Mouse (Mus musculus): ENCODE data around the gene Mterf1b.
"Not testable (repeated sequence)": the region's sequence is repeated elsewhere in the genome, so short reads cannot be mapped to it uniquely, and the experiment has no call there.

Gene Mterf1b

DNA sequence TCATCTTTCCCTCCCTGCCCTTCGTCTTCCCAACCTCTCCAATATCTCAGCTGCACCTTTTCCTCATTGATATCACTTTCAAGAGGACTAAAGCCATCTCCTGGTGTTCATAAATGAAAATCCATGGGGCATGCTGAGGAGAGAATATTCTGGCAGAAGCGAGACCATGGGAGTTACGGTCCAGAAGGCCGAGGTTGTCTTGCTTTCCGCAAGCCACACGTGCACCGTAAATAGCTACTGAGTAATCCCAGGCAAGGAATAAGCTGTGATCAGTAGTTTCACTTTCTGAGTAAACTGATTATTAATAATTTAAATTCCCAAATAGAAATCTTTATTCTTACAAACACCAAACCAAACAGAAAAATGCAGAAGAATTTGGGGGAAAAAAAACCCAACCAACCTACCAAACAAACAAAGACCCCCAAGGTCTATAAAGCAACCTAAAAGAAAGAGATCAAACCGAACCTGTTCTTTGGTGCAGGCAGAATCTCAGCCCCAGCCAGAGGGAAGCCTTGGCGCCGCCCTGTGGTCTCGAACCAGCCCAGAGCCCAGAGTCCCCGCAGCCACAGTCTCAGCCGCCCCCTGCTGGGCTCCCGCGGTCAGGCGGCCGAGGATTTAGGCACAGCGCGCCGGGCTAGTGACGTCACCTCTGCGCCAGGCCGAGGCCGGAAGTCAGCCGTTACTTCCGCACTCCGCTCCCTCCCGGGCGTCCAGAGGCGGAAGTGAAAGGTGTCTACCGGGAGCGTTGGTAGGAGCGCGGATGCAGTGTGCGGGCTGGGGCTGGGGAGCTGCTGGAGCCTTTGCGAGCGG is at the start of gene Mterf1b:
TSS of gene Mterf1b (plus strand) at position 697 of the 810 bp plus-strand sequence.
- not testable (repeated sequence) for DNase-seq (ENCODE audit: low spot score in 2 of 2)

DNA sequence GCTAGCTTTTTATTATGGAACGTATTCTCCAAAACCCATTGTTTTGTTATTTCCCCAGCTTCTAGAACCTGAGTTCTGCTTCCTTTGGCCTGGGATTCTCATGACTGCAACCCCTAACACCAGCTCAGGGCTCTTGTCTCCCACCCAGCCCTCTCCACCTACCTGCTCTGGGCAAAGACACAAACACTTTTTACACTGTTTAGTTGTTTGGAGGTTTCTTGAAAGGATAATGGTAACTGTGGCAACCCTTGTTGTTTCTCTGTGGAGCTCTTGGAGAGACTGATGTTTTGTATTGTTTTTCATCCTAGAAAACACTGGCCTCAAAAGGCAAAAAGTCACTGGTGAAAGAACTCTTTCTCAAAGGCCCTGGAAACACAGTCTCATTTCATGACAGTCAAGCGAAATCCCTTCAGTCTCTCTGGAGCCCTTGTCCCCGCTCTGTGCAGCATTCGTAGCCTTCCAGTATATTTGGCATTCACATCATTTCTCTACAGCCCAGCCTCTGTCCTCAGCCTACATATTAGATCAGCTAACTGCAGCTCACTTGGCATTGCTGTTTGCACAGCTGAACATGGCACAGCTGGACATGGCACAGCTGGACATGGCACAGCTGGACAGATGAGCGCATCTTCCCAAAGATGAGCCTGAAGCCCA is 32.6 kb upstream of the Mterf1b start:
- DNase-seq (ENCODE audit: low spot score in 2 of 2), result not testable (repeated sequence)

DNA sequence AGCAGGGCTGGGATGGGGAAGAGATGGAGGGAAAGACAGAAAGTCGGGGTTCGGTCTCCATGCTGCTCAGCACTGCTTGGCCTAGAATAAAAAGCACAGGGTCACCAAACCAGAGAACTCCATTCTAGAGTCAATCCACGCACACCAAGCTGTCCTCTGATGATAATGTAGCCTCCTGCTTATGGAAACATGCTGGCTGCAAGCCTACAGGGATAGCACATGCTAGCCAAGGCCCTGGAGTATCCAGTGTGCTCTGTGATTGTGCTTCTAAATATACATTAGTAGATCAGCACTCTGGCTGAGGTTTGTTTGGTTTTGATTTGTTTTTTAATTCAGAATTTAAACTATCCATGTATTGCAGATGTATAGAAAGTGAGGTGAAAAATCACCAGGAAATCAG is 30.6 kb upstream of the Mterf1b start:
- DNase-seq (ENCODE audit: low spot score in 2 of 2), result no peak

DNA sequence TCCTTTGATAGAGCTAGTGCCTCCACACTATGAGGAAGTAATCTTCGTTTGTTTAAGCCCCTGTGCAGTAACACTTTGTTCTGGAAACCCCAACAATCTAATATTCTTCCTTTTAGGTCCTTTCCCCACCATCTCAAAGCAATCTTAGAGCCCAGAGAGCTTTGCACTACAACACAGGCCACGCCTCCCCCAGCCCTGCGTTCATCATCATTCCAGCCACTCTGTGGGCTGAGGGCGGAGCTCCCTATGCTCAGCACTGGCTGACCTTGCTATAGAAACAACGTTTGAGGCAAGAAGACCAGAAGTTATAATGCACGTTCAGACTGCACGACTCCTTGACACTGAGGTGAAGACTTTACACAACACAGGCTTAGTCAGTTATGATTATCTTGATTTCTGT is 29.7 kb upstream of the Mterf1b start:
- DNase-seq (ENCODE audit: low spot score in 2 of 2), result no peak

DNA sequence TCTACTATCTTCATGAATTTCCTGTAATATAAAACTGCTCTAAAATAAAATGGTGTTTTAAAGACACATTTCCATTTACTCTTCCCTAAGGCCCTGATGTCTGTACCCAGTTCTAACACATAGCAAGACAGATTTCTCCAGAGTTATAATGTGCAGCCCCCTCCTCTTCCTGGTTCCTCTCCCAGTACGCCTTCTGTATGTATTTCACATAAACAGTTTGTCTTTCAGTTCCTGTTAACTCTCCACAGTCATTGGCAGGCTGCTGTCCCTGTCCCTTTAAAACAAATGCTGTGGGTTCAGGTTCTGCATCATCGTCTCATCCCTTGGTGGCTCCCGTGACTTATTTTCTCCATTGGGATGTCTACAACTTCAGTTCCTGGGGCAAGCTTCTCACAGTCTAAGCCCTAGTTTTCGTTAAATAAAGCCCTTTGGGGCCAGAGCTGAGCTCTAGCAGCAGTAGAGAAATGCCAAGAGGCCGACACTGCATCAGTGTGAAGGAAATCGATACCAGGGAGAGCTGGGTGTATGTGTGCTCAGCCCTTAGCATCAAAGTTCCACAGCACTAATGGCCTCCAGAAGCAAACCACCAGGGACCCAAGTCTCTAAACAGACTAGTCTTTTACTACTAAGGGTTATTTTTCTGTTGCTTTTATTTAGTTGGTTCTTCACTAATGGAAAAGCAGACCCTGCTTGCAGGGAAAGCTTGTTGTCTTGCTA is 24.2 kb upstream of the Mterf1b start:
- not testable (repeated sequence) for DNase-seq (ENCODE audit: low spot score in 2 of 2)

DNA sequence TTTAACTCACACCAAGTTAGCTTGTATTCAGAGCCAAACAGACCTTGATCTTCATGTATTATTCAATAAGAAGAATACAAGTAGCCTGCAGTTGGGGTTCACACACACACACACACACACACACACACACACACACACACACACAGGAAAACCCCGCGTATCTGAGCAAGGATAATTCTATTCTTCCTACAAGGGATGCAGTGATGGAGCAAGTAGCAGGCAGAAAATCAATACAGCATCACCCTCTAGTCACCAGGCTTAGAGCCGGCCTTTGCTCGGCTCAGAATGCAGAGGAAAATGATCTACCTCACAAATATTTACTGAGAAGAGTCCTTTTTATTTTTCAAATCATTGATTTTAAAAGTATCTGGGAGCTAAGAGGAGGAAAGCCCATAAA is 23.6 kb upstream of the Mterf1b start:
- not testable (repeated sequence) for DNase-seq (ENCODE audit: low spot score in 2 of 2)

DNA sequence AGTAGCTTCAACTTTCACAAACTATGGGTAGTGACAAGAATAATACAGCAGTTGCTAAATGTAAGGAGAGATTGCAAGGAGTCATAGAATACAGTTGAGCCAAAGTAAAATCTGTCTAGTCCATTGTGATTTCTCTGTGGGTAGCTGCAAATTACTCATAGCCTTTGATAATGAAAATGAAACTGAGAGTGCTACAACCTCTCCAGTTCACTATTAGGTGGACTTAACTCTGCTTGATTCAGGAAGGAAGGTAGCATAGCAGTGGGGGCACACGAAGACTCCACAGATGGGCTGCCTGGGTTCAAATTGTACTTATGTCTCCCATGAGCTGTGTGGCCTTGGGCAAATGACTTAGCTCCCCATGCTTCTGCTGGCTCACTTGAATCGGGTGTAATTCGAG is 15.7 kb upstream of the Mterf1b start:
- not testable (repeated sequence) for DNase-seq (ENCODE audit: low spot score in 2 of 2)

DNA sequence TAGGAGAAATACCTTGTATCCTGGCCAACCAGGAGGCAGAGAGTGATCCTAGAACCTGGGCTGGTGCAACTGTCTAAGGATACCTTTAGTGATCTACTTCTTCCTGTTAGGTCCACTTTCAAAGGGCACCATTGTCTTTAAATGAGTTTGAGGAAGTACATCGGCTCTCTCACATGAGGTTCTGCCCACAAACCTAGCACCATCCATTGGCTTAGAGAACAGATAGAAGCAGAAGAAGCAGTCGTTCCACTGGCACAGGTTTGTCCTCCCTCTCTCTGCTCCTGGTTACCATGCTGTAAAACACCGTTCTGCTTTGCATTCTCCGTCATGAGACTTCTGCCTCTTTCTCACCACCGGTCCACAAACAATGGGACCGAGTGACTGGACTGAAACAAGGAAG is 12.8 kb upstream of the Mterf1b start:
- no peak for DNase-seq (ENCODE audit: low spot score in 2 of 2)

DNA sequence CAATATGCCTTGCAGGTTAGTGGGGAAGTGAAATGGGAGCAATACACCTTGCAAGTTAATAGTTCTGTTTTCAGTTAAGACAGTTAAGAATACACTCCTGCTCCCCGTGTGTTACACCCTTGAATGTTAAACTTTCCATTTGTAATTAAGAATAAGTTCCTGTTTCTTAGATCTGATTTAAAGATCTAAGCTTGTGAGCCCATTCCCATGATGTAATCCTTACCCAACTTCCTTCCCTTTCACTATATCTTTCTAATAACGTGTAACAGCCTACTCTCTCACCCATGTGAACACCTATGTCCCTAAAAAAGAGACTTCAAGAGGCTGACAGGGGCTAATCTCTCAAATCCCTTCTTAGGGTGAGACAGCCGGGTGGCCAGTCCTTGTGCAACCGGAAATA is 5.4 kb upstream of the Mterf1b start:
- DNase-seq (ENCODE audit: low spot score in 2 of 2), result no peak

DNA sequence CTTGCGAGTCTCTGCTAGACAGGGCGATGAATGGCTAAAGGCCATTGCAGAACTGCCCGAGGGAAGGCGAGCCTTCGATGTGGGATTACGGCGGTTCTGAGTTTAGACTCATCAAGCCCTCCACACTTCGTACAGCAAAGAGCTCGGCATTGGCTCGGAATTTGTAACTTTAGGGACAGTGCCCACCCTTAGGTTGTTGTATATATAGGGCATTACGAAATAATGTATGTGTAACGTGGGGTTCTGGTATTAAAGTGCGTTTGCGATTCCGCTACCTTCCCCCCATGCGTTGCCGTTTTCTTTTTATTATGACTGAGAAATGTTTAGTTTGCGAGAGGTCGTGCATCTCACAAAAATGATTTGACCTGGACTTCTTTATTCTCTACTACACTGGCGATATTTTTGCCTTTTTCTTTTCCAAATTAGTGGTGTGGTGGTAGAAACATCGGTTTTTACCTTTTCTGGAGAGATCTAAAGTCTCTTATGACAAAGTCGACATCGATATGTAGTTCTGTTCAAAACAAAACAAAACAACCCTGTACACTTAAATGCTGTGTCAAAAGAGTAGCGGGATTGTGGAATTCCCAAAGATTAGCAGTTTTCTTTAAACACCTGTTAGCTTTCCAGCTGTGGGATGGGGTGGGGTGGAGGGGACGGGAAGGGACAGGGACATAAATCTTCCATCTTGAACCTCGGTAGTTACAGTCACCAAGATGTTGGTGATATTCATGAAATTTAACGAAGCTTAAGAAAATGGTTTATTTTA is 497 bp downstream of the Mterf1b start:
- DNase-seq (ENCODE audit: low spot score in 2 of 2), result not testable (repeated sequence)

DNA sequence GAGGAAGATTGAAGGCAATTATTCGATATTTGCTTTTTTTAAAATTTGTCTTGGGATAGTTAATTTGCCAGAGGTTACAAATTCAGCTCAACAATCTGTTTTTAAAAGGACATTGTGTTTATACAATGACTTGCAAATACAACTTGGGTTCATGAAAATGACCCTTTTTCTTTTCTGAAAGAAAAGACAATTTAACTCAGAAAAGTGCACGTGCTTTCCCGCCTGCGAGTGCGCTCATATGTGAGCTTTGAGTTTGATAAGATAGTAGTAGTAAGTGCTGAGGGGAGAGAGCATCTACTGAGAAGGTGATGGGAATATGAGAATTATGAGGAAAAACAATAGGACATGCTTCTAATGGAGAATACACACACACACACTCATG is 1.1 kb downstream of the Mterf1b start:
- DNase-seq (ENCODE audit: low spot score in 2 of 2), result no peak

DNA sequence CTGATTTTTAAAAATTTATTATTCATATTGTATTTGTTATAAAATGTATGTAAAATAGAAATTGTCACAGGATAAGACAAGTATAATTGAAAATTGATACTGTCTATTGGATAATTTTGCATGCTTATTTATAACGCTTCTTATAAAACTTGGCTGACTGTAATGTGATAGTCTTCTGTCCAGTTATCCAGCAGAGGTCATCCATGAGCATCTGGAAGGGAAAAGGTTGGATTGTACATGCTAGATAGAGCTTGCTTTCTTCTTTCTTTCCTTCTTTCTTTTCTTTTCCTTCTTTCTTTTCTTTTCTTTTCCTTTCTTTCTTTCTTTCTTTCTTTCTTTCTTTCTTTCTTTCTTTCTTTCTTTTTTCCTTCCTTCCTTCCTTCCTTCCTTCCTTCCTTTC is 2.0 kb downstream of the Mterf1b start:
- no peak for DNase-seq (ENCODE audit: low spot score in 2 of 2)

DNA sequence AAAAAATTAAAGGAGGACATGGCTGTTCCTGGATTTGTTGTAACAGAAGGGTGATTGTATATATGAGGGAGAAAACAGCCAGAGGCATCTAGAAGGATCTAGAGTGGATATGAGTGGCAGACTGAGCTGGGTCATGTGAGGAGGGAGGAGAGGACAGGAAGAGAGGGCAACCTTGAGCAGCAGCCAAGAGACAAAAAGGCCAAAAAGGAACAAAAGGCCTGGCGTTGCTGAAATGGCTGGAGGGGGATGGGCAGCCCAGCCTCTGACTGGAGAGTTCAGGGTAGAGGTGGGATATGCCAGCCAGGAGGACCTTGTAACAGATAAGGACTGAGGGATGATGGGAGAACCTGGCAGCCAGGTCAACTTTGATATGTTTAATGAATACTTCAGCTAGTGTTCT is 2.9 kb downstream of the Mterf1b start:
- DNase-seq (ENCODE audit: low spot score in 2 of 2), result no peak

DNA sequence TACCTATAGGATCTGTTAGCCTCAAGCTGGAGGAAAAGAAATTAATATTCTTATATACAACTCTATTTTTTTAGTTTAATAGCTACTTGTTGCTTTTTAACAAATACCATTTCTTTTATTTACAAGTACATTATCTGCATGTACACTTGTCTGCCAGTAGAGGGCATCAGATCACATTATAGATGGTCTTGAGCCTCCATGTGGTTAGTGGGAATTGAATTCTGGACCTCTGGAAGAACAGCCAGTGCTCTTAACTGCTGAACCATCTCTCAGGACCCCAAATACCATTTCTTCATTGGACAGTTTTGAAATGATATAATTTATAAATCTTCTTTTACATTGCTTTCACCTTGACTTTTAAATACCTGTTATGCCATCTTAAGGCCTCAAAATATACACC is 9.2 kb downstream of the Mterf1b start:
- DNase-seq (ENCODE audit: low spot score in 2 of 2), result no peak

DNA sequence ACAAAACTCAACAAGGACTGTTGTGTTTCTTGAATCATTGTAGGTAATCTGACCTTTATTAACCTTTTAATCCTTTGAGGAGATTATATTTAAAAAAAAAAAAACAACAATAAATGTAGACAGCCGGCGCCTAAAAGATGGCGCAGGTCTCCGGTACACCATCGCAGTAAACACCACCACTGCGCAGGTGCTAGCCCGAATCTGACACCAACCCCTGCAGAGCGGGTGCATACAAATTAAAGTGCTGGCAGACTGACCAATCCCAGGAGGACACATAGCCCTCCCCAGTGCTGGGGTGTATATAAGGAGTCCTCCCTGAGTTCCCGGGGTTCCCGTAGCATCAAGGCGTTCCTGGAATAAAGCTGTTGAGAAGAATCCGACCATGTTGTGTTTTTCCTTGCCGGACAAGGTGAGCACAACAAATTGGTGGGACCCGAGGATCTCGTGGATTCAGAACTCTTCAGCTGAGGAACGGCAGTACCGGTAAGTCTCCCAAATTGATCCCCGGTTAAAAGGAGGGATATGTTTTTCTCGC is 10.2 kb downstream of the Mterf1b start:
- DNase-seq (ENCODE audit: low spot score in 2 of 2), result not testable (repeated sequence)

DNA sequence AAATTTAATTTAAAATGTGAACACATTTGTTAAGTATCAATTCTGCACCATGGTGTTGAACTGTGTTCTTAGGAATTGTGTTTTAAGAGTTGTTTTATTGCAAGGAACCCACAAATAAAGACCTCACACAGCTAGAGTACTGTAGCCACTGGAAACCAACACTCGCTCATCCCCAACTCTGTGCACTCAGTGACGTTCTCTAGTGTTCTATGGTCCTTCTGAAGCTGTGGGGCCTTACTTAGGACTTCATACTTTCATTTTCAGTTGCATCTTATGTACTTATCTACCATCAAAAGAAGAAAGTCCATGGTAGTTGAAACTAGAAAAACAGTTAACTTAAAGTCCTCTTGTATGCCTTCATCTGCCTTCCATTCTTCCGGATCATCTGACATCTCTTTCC is 17.9 kb downstream of the Mterf1b start:
- not testable (repeated sequence) for DNase-seq (ENCODE audit: low spot score in 2 of 2)

DNA sequence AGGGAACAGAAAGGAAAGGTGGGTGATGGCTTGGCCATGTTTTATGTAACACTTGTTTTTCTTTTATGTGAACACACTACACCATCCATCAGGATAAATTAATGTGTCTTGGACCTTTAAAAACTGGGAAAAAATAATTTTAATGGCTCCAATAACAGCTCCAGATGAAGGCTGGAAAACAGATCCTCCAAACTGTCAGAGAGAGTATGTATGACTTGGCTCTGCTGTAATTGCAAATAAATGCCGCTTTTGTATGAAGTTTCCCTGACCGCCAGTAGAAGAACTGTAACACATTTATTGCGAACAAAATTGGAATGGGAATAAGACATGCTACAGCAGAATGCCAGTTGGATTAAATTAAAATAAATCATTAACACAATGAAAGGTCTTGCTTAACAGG is 29.1 kb downstream of the Mterf1b start:
- no peak for DNase-seq (ENCODE audit: low spot score in 2 of 2)

DNA sequence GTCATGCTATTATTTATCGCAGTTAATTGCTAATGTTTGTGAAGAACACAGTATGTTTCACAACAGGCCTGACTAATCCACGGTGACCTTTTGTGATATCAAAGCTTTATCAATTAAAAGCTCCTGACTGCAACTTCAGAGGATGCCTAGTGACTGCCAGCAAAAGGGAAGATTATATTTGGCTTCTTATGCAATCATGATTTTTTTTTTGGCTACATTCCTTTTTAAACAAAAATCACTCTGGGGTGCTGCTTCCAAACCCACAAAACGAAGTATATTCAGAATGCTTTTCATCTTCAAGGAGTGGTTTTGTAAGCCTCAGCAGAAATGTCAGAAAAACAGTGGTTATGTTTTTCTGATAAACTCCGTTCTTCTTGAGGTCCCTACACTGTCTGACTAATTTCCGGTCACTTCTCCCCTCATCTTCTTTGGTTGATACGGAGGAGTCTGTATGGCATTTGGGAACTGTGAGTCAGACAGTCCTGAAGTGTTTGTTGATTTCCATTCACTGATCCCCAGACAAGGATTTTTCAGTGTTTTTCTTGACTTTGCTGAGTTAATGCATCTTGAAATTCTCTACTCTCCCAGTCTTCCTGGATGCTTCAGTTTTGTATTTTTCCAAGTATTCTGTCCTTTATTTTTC is 29.9 kb downstream of the Mterf1b start:
- DNase-seq (ENCODE audit: low spot score in 2 of 2), result no peak

DNA sequence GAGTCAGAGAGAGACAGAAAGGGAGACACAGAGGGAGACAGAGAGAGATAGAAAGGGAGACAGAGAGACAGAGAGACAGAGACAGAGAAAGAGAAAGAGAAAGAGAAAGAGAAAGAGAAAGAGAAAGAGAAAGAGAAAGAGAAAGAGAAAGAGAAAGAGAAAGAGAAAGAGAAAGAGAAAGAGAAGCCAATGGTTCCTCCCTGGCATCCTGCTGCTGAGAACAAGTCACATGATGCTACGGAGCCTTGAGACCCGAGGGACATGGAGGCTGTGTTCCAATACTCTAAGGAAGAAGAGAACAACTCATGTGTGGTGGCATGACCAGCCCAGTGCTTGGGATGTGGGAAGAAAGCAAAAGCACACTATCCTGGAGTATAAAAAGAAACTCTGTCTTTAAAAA is 40.0 kb downstream of the Mterf1b start:
- DNase-seq (ENCODE audit: low spot score in 2 of 2), result no peak

DNA sequence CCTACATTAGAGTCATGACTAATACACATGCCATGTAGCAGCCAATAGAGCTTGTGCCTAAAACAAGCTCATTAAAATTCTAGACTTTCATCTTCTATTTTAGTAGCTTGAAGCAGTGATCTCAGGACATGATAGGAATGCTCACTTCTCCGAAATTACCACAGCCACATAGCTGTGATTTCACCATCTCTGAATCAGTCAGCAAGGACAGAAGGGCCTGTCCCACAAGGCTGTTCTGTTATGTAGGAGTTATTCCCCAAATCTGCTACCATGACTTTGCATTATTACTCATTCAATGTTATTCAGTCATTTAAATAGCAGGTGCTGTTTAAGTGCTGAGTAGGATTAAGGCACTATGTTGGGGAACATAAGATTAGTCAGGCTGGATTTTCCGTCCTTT is 42.3 kb downstream of the Mterf1b start:
- DNase-seq (ENCODE audit: low spot score in 2 of 2), result no peak

DNA sequence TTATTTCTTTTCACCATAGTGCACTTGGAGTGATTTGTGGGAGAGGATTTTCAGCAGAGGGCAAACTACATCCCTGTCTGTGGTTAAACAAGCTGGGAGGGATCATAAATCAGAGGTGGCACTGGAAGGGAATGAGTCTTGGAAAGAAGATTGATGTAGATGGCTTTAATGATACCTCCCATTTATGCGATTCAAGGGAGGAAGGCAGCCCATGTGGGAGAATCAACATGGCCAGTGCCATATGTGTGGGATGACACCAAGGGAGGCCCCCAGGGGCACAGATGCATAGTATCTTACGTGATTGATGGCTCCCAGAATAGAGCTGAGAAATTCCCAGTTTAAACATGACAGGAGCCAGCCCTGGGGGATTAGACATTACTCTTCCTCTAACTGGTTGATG is 48.0 kb downstream of the Mterf1b start:
- DNase-seq (ENCODE audit: low spot score in 2 of 2), result no peak
